Mouse (Mus musculus): ENCODE measurements at regions not wholly inside any gene's neighbourhood (a gene's known extent, or its start where the extent isn't known, plus 50 kb on each side); places are given as distances from the start of the nearest gene placed in this dataset.

GRCm38 (mm10) chr13:84685930-84686329, 463.8 kb downstream of the Tmem161b start:
- no peak for ATAC-seq (replicated peaks; ENCODE audit: low FRiP score, low read depth)
- H3K4me3 ChIP-seq (replicated peaks; ENCODE audit: low read depth, low read length) = no peak overlapping the region
- no peak overlapping the region for H3K4me2 ChIP-seq (ENCODE audit: low read length)
- H3K4me1 ChIP-seq (replicated peaks; ENCODE audit: insufficient read depth, low read length) = no peaks in the 10 kb centered on the region
- no peak for DNase-seq (ENCODE audit: low spot score)
- no peaks in the 10 kb centered on the region for H3K9me3 ChIP-seq (replicated peaks; ENCODE audit: low read length)
- no peaks in the 10 kb centered on the region for H3K36me3 ChIP-seq (ENCODE audit: insufficient read depth, low read length)
- peak; percentile 43; the same call in 1 of the 2 replicates for TF ChIP-seq CTCF (IDR thresholded peaks at IDR 0.05; ENCODE audit: low read depth)
- H3K27ac ChIP-seq = no peak overlapping the region
- H3K9ac ChIP-seq (ENCODE audit: low read depth, low read length) = no peak overlapping the region
- no peaks in the 10 kb centered on the region for H3K27me3 ChIP-seq (ENCODE audit: insufficient read depth, low read length)
- 57% methylated on average over 2 of the region's 2 CpGs for WGBS

- ATAC-seq (replicated peaks; ENCODE audit: low FRiP score, low read depth) = no peak
- Histone ChIP-seq H3K9ac (ENCODE audit: low read depth, low read length) (no peak overlapping the region), H3K9me3 (replicated peaks; ENCODE audit: low read length) (no peaks in the 10 kb centered on the region), H3K27ac (no peak overlapping the region), H3K4me2 (ENCODE audit: low read length) (no peak overlapping the region), H3K27me3 (ENCODE audit: insufficient read depth, low read length) (no peaks in the 10 kb centered on the region), H3K36me3 (ENCODE audit: insufficient read depth, low read length) (no peaks in the 10 kb centered on the region), H3K4me3 (replicated peaks; ENCODE audit: low read depth, low read length) (no peak overlapping the region), H3K4me1 (replicated peaks; ENCODE audit: insufficient read depth, low read length) (no peaks in the 10 kb centered on the region)
- DNase-seq (ENCODE audit: low spot score) = no peak
- 76% methylated on average over 2 of the region's 2 CpGs for WGBS
- TF ChIP-seq CTCF (IDR thresholded peaks at IDR 0.05; ENCODE audit: low read depth) = no peak
Observed at GRCm38 (mm10) chr13:84693462-84693861, 471.4 kb downstream of the Tmem161b start.

- no peaks in the 10 kb centered on the region for H3K27me3 ChIP-seq (ENCODE audit: insufficient read depth, low read length)
- H3K4me3 ChIP-seq (replicated peaks; ENCODE audit: low read depth, low read length) = no peak overlapping the region
- DNase-seq (ENCODE audit: low spot score) (no peak), ATAC-seq (replicated peaks; ENCODE audit: low FRiP score, low read depth) (no peak)
- no peak overlapping the region for H3K27ac ChIP-seq
- H3K9ac ChIP-seq (ENCODE audit: low read depth, low read length) = no peak overlapping the region
- H3K4me2 ChIP-seq (ENCODE audit: low read length) = no peak overlapping the region
- H3K36me3 ChIP-seq (ENCODE audit: insufficient read depth, low read length) = no peaks in the 10 kb centered on the region
- TF ChIP-seq CTCF (IDR thresholded peaks at IDR 0.05; ENCODE audit: low read depth) = no peak
- no peaks in the 10 kb centered on the region for H3K4me1 ChIP-seq (replicated peaks; ENCODE audit: insufficient read depth, low read length)
- 58% methylated on average over 3 of the region's 3 CpGs for WGBS
- no peaks in the 10 kb centered on the region for H3K9me3 ChIP-seq (replicated peaks; ENCODE audit: low read length)
Observed at GRCm38 (mm10) chr13:84698472-84699080, 476.5 kb downstream of the Tmem161b start.

GRCm38 (mm10) chr13:84741231-84741630, 448.0 kb upstream of the Ccnh start:
- Histone ChIP-seq H3K27me3 (ENCODE audit: insufficient read depth, low read length) (no peaks in the 10 kb centered on the region), H3K4me2 (ENCODE audit: low read length) (no peak overlapping the region), H3K9ac (ENCODE audit: low read depth, low read length) (no peak overlapping the region), H3K27ac (no peak overlapping the region), H3K4me3 (replicated peaks; ENCODE audit: low read depth, low read length) (no peak overlapping the region), H3K36me3 (ENCODE audit: insufficient read depth, low read length) (no peaks in the 10 kb centered on the region), H3K9me3 (replicated peaks; ENCODE audit: low read length) (no peaks in the 10 kb centered on the region), H3K4me1 (replicated peaks; ENCODE audit: insufficient read depth, low read length) (no peaks in the 10 kb centered on the region)
- WGBS = 86% methylated on average over 4 of the region's 4 CpGs
- ATAC-seq (replicated peaks; ENCODE audit: low FRiP score, low read depth) (no peak), DNase-seq (ENCODE audit: low spot score) (no peak)
- TF ChIP-seq CTCF (IDR thresholded peaks at IDR 0.05; ENCODE audit: low read depth) = no peak

- WGBS = 82% methylated on average over 2 of the region's 2 CpGs
- Histone ChIP-seq H3K9ac (ENCODE audit: low read depth, low read length) (no peak overlapping the region), H3K4me2 (ENCODE audit: low read length) (no peak overlapping the region), H3K36me3 (ENCODE audit: insufficient read depth, low read length) (no peaks in the 10 kb centered on the region), H3K4me3 (replicated peaks; ENCODE audit: low read depth, low read length) (no peak overlapping the region), H3K9me3 (replicated peaks; ENCODE audit: low read length) (no peaks in the 10 kb centered on the region), H3K27ac (no peak overlapping the region), H3K27me3 (ENCODE audit: insufficient read depth, low read length) (no peaks in the 10 kb centered on the region), H3K4me1 (replicated peaks; ENCODE audit: insufficient read depth, low read length) (no peaks in the 10 kb centered on the region)
- ATAC-seq (replicated peaks; ENCODE audit: low FRiP score, low read depth) (no peak), DNase-seq (ENCODE audit: low spot score) (no peak)
- TF ChIP-seq CTCF (IDR thresholded peaks at IDR 0.05; ENCODE audit: low read depth) = no peak
Observed at GRCm38 (mm10) chr13:84748331-84748730, 440.9 kb upstream of the Ccnh start.

GRCm38 (mm10) chr13:84749214-84749613, 440.0 kb upstream of the Ccnh start:
- 95% methylated on average over 1 of the region's 1 CpGs for WGBS
- Histone ChIP-seq H3K9me3 (replicated peaks; ENCODE audit: low read length) (no peaks in the 10 kb centered on the region), H3K4me3 (replicated peaks; ENCODE audit: low read depth, low read length) (no peak overlapping the region), H3K27me3 (ENCODE audit: insufficient read depth, low read length) (no peaks in the 10 kb centered on the region; the same call in 1 of the 2 replicates), H3K36me3 (ENCODE audit: insufficient read depth, low read length) (no peaks in the 10 kb centered on the region), H3K27ac (no peak overlapping the region), H3K4me1 (replicated peaks; ENCODE audit: insufficient read depth, low read length) (no peaks in the 10 kb centered on the region), H3K4me2 (ENCODE audit: low read length) (no peak overlapping the region), H3K9ac (ENCODE audit: low read depth, low read length) (no peak overlapping the region)
- ATAC-seq (replicated peaks; ENCODE audit: low FRiP score, low read depth) = no peak
- TF ChIP-seq CTCF (IDR thresholded peaks at IDR 0.05; ENCODE audit: low read depth) = no peak
- DNase-seq (ENCODE audit: low spot score) = no peak

GRCm38 (mm10) chr13:84750136-84750535, 439.1 kb upstream of the Ccnh start:
- no peaks in the 10 kb centered on the region for H3K9me3 ChIP-seq (replicated peaks; ENCODE audit: low read length)
- H3K36me3 ChIP-seq (ENCODE audit: insufficient read depth, low read length) = no peaks in the 10 kb centered on the region

More at GRCm38 (mm10) chr13:84750136-84750535, 439.1 kb upstream of the Ccnh start:
- H3K4me2 ChIP-seq (ENCODE audit: low read length) = no peak overlapping the region
- ATAC-seq (replicated peaks; ENCODE audit: low FRiP score, low read depth) (no peak), DNase-seq (ENCODE audit: low spot score) (no peak)
- H3K9ac ChIP-seq (ENCODE audit: low read depth, low read length) = no peak overlapping the region
- H3K4me1 ChIP-seq (replicated peaks; ENCODE audit: insufficient read depth, low read length) = no peaks in the 10 kb centered on the region
- 87% methylated on average over 2 of the region's 2 CpGs for WGBS
- no peaks in the 10 kb centered on the region; the same call in 1 of the 2 replicates for H3K27me3 ChIP-seq (ENCODE audit: insufficient read depth, low read length)
- no peak for TF ChIP-seq CTCF (IDR thresholded peaks at IDR 0.05; ENCODE audit: low read depth)
- no peak overlapping the region for H3K4me3 ChIP-seq (replicated peaks; ENCODE audit: low read depth, low read length)
- no peak overlapping the region for H3K27ac ChIP-seq
